Mouse (Mus musculus) layer of hippocampus, adult 6 months (tissue): Measurements from ENCODE around the gene Mrps18a. TPM values are rescaled to one million over a fixed set of nuclear protein-coding genes. Genes with fewer than 3 reads are reported as not detected.

Source experiments
- long read RNA-seq, 2 experiments: library from polyadenylated mRNA; unstranded; transcript quantifications; one replicate each; pipeline ENCODE4 v2.0.0; 2019 to 2020
- polyA plus RNA-seq: library from polyadenylated mRNA; unstranded; fragments of <200 nt; fragmentation: Nextera tagmentation; gene quantifications from 2 replicates; pipeline ENCODE4 v1.2.3, GENCODE M21; 2021

Mrps18a gene
- polyA plus RNA-seq = 198 and 201 TPM in 2 replicates
- long read RNA-seq, experiment 1, transcript Mrps18a-201 (6 exons, 884 nt) = major isoform, 154 of 164 reads
- long read RNA-seq, experiment 1, partial matches to known transcripts = 7 of 164 reads
- long read RNA-seq, experiment 1, other reads (novel, unspliced or antisense) = 3 of 164 reads
- long read RNA-seq, experiment 2, transcript Mrps18a-201 (6 exons, 884 nt) = major isoform, 49 of 63 reads
- long read RNA-seq, experiment 2, partial matches to known transcripts = 1 of 63 reads
- long read RNA-seq, experiment 2, other reads (novel, unspliced or antisense) = 13 of 63 reads

DNA sequence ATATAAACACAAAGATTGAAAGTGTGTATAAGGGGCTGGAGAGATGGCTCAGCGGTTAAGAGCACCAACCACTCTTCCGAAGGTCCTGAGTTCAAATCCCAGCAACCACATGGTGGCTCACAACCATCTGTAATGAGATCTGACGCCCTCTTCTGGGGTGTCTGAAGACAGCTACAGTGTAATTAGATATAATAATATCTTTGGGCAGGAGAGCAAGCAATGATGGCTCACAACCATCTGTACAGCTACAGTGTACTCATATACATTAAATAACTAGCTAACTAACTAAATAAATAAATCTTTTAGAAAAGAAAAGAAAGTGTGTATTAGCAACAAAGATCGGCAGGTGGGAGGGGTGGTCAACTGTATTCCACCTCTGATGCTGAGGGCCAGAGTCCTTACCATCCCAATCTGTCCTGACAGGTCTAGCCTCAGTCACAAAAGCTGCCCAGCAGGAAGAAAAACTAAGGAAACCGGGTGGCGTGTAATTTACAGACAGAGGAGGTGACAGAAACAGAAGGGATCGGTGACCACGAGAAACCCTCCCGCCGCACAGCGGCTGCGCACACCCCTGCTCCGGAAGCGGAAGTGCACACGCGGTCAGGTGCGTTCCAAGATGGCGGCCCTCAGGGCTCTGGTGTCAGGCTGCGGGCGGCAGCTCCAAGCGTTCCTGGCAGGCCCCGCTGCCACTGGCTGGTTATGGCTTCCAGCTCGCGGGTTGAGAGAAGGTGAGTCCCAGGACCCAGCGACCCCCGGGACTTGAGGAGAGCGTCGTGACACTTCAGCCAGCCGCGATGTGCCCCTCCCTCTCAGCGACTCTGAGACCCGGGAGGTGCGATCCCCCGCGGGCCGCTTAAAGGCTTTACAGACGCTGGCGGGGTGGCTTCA is at the start of gene Mrps18a:
Mrps18a (plus strand) TSS at position 585 of the 888 bp plus-strand sequence.

DNA sequence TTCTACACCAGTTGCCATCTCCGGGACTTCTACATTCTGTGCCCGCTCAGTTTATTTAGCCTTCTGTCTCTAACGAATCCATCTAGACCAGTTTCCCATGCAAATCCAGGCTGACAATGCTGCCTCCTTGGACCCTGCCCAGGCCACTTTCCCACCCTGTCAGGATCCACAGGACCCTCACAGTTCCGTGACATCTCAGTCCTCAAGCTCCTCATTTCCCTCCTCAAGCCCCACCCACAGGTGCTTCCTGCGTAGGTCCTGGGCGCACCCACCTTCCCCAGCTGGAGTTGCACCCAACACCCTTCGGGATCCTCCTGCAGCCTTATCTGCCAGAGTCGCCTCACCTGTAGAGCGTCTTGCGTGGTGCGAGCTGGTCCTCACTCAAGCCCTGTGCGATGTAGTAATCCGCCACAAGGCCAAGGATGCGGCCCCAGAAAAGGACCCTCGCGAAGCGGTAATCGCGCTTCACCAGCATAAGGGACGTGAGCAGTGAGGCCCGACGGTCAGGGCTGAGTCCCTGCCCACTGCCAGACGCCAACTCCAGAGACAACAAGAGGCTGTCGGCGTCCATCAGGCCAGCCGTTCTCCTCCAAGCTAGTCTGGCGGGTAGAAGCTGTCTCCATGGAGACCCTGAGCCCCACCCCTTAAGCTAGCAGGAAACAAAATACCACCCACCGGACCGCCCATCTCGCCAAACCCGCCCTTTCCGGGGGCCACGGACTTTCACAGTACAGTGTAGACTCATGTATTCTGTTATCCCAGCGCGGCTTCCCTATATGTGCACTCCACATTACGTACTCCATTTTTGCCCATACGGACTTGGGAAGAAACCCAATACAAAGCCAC is 33.0 kb downstream of the Mrps18a start, which contains the start of gene Rsph9:
Rsph9 (minus strand) TSS at position 639 of the 846 bp plus-strand sequence.

DNA sequence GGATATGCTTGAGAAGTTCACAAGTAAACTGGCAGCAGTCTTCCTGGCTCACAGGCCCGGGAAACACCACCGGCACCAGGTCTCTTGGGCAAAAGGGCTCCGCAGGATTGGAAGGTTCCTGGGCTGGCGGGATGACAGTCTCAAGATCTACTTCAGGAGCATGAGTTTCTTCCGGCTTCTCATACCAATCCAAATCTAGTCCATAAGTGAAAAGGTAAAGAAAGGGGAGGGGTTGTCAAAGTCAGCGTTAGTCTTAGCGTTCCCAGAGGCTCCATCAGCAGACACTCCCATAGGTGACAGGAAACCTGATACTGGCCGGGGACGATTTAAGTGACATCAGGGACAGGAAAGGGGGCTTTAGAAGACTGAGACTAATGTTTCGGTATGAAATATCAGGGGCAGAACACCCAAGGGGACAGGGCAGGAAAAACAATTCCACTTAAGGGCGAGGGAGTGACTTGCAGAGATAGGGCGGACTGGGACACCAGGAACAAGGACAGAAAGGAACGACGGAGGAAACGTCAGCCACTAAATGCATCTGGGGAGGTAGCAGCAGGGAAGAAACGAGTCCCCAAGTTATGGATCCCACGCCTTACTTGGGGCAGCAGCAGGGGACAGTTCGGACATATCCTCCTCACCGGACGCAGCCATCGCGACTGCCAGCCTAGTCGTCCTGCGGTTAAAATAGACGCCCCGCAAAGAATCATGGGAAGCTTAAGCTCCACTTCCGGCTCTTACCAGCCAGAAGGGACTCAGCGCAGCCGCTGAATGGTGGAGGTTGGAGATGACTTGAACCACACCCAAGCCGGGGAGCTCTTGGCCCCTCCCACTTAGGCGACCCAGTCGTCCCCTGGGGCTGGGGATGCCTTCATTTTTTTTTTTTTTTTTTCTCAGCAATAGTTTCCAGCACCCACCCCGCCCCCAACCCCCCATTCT is 42.3 kb downstream of the Mrps18a start, which contains the start of gene Mad2l1bp:
Mad2l1bp (minus strand) TSS at position 707 of the 936 bp plus-strand sequence.

DNA sequence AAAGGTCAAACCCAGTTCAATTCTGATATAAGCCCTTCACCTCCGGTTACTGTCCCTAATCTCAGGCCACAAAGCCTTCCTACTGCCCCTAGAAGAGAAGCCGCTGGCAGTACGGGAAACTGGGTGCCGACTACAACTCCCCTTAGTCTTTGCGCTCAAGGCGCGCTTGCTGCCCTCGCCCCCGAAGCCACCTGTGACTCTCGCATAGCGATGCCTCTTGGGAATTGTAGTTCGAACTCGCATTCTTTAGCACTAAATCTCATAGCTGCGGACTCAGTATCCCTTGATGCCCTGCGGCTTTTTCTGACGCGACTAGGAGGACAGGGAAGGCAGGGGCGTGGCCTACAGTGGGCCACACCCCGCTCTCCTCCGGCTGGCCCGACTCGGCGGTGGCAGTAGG is 49.9 kb downstream of the Mrps18a start, which contains the start of gene Gtpbp2:
Gtpbp2 (plus strand) TSS at position 347 of the 400 bp plus-strand sequence.

Other genes starting within 250 kb of the Mrps18a start
- gene Vegfa, start 78.6 kb upstream of the Mrps18a start, polyA plus RNA-seq = 2.5 and 3.0 TPM in 2 replicates
- gene Rsph9, start 33.2 kb downstream of the Mrps18a start, polyA plus RNA-seq = 94.1 and 109 TPM in 2 replicates
- 15.0 and 15.3 TPM in 2 replicates for gene Mad2l1bp, start 42.6 kb downstream of the Mrps18a start, polyA plus RNA-seq
- gene Gtpbp2, start 50.0 kb downstream of the Mrps18a start, polyA plus RNA-seq = 5.0 and 6.7 TPM in 2 replicates
- 2.2 and 3.6 TPM in 2 replicates for gene Polh, start 91.7 kb downstream of the Mrps18a start, polyA plus RNA-seq
- 8.4 and 8.7 TPM in 2 replicates for gene Xpo5, start 91.8 kb downstream of the Mrps18a start, polyA plus RNA-seq
- gene Polr1c, start 137.1 kb downstream of the Mrps18a start, polyA plus RNA-seq = 36.0 and 40.2 TPM in 2 replicates
- 178 and 188 TPM in 2 replicates for gene Yipf3, start 137.1 kb downstream of the Mrps18a start, polyA plus RNA-seq
- gene Lrrc73, start 142.5 kb downstream of the Mrps18a start, polyA plus RNA-seq = 10.2 and 12.3 TPM in 2 replicates
- gene Tjap1, start 172.0 kb downstream of the Mrps18a start, polyA plus RNA-seq = 10.8 and 16.4 TPM in 2 replicates
- 5.4 and 8.6 TPM in 2 replicates for gene Dlk2, start 186.4 kb downstream of the Mrps18a start, polyA plus RNA-seq
- gene Abcc10, start 217.4 kb downstream of the Mrps18a start, polyA plus RNA-seq = 2.7 and 3.1 TPM in 2 replicates